Mouse (Mus musculus): ENCODE results near the gene Cerkl.

Gene Cerkl

GRCm38 (mm10) chr2:79372486-79373200 lies 83.9 kb downstream of the Cerkl start:
- no peak for DNase-seq (ENCODE audit: low read depth, low spot score)

GRCm38 (mm10) chr2:79372154-79372467 lies 84.5 kb downstream of the Cerkl start:
- no peak for DNase-seq (ENCODE audit: low read depth, low spot score)

DNA sequence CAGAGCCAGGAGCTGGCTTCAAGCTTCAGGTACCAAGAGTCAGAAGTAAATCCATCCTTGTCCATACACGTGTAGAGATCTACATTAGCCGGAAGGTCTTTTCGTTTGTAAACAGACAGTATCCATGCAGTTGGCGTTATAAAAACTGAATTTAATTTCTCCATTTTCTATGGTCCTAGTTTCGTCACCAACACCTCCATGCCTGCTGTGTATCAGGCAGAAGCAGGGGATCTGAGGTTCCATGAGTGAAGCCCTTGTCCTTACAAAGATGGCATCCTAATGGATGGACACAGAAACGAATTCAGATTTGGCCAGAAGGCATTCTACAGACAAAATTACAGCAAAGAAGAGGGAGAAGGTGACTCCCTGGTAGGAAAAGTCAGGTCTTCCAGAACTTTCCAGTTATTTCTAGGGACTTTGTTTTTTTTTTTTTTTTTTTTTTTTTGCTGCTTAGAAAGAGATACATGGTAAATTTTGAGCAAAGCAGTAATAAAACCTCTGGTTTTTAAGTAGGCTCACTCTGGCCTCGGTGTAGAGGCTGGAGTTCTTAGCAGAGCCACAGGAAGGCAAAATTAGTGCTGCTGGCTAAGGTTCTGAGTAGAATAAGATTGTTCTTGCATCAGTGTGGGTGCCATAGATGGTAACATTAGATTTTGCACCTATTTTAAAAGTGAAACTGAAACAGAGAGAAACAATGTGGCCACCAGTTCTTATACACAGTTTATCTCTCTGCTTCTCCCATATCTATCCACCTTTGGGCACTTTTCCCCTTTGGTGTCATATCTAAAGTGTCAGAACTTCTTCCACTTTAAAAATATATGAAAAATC lies 85.0 kb downstream of the Cerkl start:
- no peak for DNase-seq (ENCODE audit: low read depth, low spot score)

DNA sequence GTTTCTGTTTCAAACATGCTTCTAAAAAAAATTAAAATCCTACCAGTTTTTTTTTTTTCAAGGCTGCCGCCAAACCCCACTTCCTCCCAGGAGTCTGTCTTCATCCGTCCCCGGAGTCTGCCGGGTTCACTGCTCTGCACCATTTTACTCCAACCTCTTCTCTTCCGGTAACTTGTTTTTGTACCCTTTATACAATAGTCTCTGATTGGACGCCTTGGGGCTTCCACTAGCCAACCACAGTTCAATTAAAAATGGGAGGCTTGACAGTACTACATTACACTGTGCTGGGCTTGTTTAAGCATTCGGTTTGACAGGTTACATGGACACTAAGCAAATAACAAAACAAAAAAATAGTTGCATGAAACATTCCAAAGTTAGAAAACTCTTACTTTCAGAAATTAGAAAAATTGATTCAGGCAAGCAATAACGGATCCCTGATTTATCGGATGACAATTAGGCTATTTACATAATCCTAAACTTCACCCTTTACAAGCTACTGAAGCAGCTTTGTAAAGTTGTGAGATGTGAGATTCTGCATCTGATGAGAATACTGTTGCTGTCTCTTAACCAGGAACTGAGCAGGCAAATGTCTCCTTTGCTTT lies 85.8 kb downstream of the Cerkl start:
- no peak for DNase-seq (ENCODE audit: low read depth, low spot score)

DNA sequence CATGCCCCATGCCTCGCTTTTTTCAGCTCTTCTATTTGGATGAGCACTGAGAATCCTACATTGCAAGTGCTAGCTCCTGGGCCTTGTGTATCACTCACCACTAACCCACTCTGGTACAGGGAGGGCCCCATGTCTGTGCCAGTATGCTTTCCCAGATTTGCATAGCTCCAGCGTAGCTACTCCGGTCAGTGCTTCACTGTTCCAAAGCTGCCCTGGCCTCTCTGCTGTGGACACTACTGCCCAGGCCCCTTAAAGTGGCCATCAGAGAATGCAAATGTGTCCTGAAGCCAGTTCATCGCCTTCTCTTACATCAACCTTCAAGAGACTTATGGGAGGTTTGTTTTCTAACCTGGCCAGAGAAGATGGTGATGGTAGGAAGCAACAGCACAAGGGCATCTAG lies 86.7 kb downstream of the Cerkl start:
- no peak for DNase-seq (ENCODE audit: low read depth, low spot score)

- no peak for DNase-seq (ENCODE audit: low read depth, low spot score)
Observed at GRCm38 (mm10) chr2:79369061-79369524, 87.5 kb downstream of the Cerkl start.

GRCm38 (mm10) chr2:79368661-79369060 lies 87.9 kb downstream of the Cerkl start:
- no peak for DNase-seq (ENCODE audit: low read depth, low spot score)

- DNase-seq (ENCODE audit: low read depth, low spot score) = no peak
Observed at GRCm38 (mm10) chr2:79367451-79368450, 88.8 kb downstream of the Cerkl start.

DNA sequence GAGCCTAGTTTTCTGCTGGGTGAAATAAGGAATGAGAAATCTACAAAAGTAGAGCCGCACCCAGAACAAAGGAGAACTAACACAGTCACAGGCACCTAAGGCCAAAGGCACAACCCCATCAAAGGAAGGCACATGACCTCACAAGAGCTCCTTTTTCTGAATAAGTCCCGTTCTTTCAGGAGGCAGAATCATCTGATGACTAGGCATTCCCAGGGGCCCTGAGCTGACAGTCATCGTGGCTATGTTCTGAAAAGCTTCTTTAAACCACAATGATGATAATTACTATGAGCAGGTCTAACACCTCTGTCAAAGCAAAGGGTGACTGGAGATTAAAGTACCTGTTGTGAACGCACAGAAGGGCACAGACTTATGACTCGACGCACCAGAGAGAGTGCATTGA lies 92.7 kb downstream of the Cerkl start:
- DNase-seq (ENCODE audit: low read depth, low spot score) = no peak

DNA sequence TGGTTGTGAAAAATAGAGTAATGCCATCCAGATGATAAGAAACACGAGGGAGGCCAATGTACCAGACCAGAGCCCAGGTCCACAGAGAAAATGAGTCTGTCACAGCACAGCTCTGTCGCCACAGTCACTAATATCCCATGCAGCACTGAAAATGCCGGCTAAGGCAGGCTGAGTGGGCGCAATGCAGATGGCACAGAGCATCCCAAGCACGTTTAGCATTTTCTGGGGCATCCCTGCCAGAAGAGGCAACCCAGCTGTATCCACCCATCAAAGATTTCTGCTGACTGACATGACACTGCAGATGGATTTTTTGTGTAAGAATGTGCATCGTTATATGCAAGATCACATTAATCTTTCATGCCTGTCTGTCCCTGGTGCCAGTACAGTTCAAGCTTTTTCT lies 94.6 kb downstream of the Cerkl start:
- no peak for DNase-seq (ENCODE audit: low read depth, low spot score)

- DNase-seq (ENCODE audit: low read depth, low spot score) = no peak
Observed at GRCm38 (mm10) chr2:79357835-79358234, 98.8 kb downstream of the Cerkl start.

DNA sequence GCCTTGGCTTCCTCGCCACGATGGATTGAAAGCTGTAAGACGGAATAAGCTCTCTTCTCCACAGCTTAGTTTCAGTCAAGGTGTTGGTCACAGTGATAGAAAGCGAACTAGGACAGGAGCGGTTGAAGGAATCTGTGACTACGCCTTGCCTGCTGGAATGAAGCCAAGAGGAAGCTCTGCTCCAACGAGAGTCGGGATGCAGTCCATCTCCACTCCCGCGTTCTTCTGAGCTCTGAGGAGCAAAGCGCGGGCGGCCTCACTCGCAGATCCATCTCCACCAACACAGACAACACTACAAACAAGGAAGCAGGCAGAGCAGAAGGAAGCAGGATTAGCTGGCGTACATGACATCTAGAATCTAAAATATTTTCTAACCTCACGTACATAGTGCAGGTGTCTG lies 101.8 kb downstream of the Cerkl start:
- no peak for DNase-seq (ENCODE audit: low read depth, low spot score)

GRCm38 (mm10) chr2:79352100-79352802 lies 104.3 kb downstream of the Cerkl start:
- DNase-seq (ENCODE audit: low read depth, low spot score) = no peak

- no peak for DNase-seq (ENCODE audit: low read depth, low spot score)
Observed at GRCm38 (mm10) chr2:79351179-79352099, 105.1 kb downstream of the Cerkl start.

DNA sequence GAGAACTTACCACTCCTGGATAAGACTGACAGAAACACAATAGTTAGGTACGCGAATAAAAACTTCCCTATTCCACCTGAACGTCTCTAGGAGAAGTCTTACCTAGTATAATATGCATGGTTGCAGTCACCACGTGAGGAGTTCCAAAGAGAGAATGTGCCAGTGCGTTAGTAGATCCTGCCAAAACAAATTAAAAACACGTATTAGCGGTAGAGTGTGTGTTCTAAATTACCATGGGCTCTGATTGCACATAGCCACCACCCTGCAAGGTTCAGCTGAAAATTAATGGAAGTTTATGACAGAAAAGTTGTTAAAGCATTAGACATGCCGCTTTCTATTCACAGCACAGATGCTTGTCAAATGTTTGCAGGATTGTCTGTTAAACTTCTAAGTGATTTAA lies 113.5 kb downstream of the Cerkl start:
- no peak for DNase-seq (ENCODE audit: low read depth, low spot score)

DNA sequence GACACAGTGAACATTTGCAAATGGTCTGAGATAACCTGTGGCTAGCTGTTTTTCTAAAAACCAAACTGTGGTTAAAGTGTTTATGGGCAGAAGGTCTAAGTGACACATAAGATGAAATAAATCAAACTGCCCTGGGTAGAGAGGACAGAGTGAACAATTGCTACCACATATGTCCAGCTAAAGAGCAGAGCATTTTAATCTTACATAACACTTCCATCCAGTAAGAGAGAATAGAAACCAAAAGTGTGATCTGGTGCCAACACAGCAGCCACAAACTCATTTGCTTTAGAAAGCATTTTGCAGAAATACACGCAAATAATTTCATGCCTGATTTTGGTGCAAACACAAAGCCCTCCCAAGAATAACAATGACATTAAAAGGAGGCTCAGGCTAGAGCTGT lies 117.6 kb downstream of the Cerkl start:
- no peak for DNase-seq (ENCODE audit: low read depth, low spot score)

- DNase-seq (ENCODE audit: low read depth, low spot score) = no peak
Observed at GRCm38 (mm10) chr2:79336141-79336540, 120.4 kb downstream of the Cerkl start.

DNA sequence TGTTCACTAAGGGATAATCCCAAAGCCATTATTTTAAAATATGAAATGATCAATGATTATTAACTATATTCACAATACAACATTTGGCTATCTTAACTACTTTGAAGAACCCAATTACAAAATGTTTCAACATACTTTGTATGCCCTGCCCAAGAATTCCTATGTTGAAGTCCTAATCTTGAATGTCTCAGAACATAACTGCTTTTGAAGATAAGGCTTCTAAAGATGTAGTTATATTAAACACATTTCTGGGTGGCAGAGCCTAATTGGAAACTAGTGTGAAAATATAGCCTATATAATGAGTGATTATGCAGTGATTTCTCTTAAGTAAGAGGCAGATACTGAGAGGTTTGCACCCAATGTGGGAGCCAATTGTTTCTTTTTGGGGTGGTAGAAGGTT lies 121.9 kb downstream of the Cerkl start:
- no peak for DNase-seq (ENCODE audit: low read depth, low spot score)

- DNase-seq (ENCODE audit: low read depth, low spot score) = no peak
Observed at GRCm38 (mm10) chr2:79328079-79328478, 128.5 kb downstream of the Cerkl start.

Measured in WW6 (cell line).